Mouse (Mus musculus) embryonic fibroblast, embryonic 13.5 days (primary cell): ENCODE data around the gene Cfl1.
A peak's percentile ranks its signal among the peaks of the same experiment; 100 is the strongest.

Experiments
- CTCF ChIP-seq: IDR thresholded peaks from 2 replicates; pipeline ENCODE4 v1.5.1; 2011; ENCODE audit warnings: mild to moderate bottlenecking, control low read depth, low read length, moderate library complexity, borderline replicate concordance; ENCODE audit not compliant: insufficient read depth
- POLR2A ChIP-seq: IDR thresholded peaks from 2 replicates; pipeline ENCODE4 v1.6.1; 2011; ENCODE audit warnings: low read depth, mild to moderate bottlenecking, control low read depth, low read length, moderate library complexity

DNA sequence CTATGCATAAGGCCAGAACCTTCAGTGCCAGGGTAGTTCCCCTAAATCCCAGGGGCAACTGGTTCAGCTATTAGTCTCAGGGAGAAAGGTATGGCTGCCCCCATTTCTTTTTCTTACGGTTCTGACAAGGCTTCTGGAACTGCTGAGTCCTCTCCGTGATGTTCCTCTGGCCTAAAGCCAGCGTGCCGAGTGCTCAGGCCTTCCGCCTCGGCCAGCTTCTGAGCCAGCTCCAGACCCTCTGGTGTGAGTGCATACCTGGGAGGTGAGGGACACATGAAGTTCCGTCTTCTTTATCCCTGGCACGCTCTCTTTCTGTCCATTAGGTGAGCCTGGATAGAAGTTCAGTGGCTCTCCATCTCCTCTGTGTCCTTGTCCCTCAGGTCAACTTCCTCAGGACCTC is 4.9 kb upstream of the Cfl1 start:
- no peak for TF ChIP-seq CTCF
- peak; percentile 43; the same call in 1 of the 2 replicates for TF ChIP-seq POLR2A
